Mouse (Mus musculus): ENCODE measurements around the gene Edem1. TPM values are rescaled to one million over a fixed set of nuclear protein-coding genes. Genes with fewer than 3 reads are reported as not detected.

The Edem1 gene
- polyA plus RNA-seq, 1 experiment from 2014 or later, result 5.3 TPM

DNA sequence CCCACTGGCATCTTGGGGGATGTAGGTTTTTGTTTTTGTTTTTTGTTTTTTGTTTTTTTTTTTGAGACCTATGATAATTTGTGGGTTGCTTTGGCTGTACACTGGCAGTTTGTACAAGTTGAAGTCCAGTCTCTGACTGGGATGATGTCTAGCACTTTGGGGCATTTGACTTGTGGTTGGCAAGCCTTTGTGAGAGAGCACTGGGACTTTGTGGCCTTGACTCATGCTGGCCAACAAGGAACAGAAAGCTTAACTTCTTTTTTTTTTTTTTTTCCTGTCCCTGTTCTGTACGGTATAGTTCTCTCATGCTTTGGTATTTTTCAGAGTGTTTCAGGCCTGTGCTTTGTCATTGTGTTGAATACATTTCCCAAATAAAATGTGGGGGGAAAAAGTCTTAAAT, 3.7 kb downstream of the Edem1 start:
- WGBS, result 81% methylated on average over 1 of the region's 1 CpGs
- H3K4me1 ChIP-seq, result peaks cover 17% of the 10 kb centered on the region
- no peak for ATAC-seq (ENCODE audit: low FRiP score)

DNA sequence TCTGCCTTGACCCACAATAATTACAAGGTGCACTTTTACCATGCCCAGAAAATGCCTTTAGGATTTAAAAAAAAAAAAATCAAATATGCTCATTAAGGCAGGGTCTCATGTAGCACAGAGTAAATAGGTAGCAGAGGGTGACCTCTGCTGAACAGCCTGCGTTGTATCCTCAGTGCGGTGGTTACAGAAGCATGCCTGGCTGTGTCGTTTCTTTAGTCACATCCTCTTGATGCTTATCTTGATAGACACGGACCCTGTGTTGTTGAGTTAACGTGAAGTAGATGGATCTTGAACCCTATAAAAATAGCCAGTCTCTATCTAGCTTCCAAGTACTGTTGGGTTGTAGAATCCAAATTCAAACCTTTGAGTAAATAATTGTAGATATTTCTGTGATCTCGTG, 4.5 kb downstream of the Edem1 start:
- H3K4me2 ChIP-seq, result no peak overlapping the region
- peaks cover 14% of the 10 kb centered on the region for H3K4me1 ChIP-seq
- no peak overlapping the region for H3K4me3 ChIP-seq (replicated peaks)
- no peaks in the 10 kb centered on the region for H3K27me3 ChIP-seq (replicated peaks)
- whole genome bisulfite sequencing, result 92% methylated on average over 6 of the region's 6 CpGs
- no peak for ATAC-seq (ENCODE audit: low FRiP score)
- no peak overlapping the region for H3K9ac ChIP-seq (replicated peaks)
- H3K9me3 ChIP-seq (replicated peaks), result no peaks in the 10 kb centered on the region
- no peak overlapping the region for H3K27ac ChIP-seq (replicated peaks)
- peaks cover 5% of the 10 kb centered on the region for H3K36me3 ChIP-seq

More for the DNA sequence above, 3.7 kb downstream of the Edem1 start:
- H3K4me2 ChIP-seq, result no peak overlapping the region
- no peaks in the 10 kb centered on the region for H3K36me3 ChIP-seq
- H3K9me3 ChIP-seq (replicated peaks), result no peaks in the 10 kb centered on the region
- no peak overlapping the region for H3K27ac ChIP-seq (replicated peaks)
- H3K4me3 ChIP-seq (replicated peaks), result no peak overlapping the region
- no peak overlapping the region for H3K9ac ChIP-seq (replicated peaks)
- no peaks in the 10 kb centered on the region for H3K27me3 ChIP-seq (replicated peaks)

DNA sequence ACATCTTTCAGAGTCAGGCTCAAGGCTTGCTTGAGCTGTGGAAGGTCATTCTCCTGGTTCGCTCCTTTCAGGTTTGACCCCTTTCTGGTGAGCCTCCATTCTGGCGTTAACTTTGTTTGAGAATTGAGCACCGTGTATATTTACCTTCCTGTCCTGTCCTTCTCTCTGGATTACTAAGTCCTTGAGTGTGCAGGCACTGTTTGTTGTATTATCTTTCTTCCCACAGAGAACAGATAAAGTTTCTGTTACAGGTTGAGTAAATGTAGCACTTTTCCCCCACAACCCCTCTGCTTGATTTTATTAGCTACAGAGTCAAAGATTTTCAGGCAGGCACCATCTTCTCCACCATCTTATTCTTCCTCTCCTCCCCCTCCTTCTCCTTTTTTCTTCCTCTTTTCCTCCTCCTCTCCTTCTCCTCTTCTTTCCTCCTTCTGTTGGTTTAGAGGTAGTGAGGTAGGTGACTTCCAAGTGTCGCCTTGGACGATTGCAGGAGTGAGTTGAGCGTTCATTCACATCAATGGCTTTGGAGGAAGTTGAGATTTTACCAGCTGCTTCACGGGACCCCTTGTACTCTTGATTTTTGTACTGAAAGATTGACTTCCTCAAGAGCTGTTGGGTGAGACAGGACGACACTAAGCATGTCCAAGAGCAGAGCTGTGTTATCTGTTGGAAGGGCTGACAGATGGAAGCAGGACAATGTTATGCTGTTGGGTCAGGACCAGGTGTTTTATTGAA, 5.7 kb downstream of the Edem1 start:
- peaks cover 11% of the 10 kb centered on the region for H3K4me1 ChIP-seq

DNA sequence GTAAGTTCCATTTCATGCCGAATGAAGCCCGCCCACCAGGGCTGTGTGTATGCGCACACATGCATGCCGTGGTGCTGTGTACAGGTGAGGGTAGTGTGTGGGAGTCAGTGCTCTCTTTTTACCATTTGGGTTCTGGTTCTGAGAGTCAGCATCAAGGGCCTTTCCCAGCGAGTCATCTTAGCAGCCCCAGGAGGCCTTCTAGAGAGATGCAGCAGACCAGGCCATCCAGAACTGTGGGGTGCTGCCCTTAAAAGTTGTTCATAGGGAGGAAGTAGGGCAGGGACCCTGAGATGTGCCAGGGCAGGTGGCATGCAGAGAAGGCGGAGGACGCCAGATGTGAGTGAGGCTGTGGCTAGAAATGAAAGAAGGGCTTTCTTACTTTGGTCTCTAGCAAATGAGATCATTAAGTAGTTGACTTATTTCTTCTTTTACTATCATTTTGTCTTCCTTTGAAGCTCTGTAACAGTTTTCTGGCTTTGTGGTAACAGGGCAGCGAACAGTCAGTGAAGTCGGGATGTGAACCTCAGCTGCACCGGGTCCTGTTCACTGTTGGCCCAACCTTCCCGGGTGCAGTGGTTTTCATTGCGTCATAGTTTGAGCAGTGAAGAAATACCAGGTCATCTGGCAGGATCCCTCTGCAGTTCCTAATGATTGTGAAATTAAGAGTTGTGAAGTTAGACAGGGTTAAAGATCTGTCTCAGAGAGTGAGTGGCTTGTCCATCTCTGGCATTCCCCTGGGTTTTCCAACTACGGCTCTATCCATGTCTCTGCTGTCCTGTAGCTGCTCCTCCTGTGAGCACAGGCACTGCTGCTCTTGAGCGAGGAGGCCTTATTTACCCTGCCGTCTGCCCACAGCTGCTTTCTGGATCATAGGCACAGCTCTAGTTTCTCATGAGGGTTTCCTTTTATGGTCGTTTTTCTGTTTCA, 7.6 kb downstream of the Edem1 start:
- Histone ChIP-seq H3K4me2 (no peak overlapping the region), H3K9ac (replicated peaks) (no peak overlapping the region), H3K27me3 (replicated peaks) (no peaks in the 10 kb centered on the region), H3K36me3 (peaks cover 14% of the 10 kb centered on the region), H3K4me1 (no peaks in the 10 kb centered on the region; the same call in 1 of the 2 replicates), H3K9me3 (replicated peaks) (no peaks in the 10 kb centered on the region), H3K27ac (replicated peaks) (no peak overlapping the region), H3K4me3 (replicated peaks) (no peak overlapping the region)
- WGBS, result 85% methylated on average over 16 of the region's 16 CpGs
- ATAC-seq (ENCODE audit: low FRiP score), result no peak

More for the DNA sequence above, 5.7 kb downstream of the Edem1 start:
- ATAC-seq (ENCODE audit: low FRiP score), result no peak
- no peaks in the 10 kb centered on the region for H3K9me3 ChIP-seq (replicated peaks)
- no peak overlapping the region for H3K4me3 ChIP-seq (replicated peaks)
- no peak overlapping the region for H3K9ac ChIP-seq (replicated peaks)
- peaks cover 6% of the 10 kb centered on the region for H3K36me3 ChIP-seq
- no peak overlapping the region for H3K4me2 ChIP-seq
- no peaks in the 10 kb centered on the region for H3K27me3 ChIP-seq (replicated peaks)
- H3K27ac ChIP-seq (replicated peaks), result no peak overlapping the region
- 93% methylated on average over 8 of the region's 8 CpGs for WGBS

DNA sequence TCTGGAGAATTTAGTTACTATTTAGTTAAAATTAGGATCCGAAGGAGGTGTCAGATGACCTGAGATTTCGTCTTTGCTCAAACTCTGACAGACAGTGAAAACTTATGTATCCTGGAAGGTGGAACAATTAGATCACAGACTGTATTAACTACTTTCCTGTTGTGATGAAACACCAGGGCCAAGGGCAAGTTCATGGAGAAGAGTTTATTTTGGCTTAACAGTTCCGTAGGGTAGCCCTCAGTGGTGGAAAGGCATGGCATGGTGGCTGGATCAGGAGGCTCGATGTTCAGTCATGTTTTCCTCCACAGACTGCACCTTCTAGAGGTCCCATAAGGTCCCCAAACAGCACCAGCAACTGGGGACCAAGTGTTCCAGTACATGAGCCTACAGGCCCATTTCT, 8.6 kb downstream of the Edem1 start:
- Histone ChIP-seq H3K9me3 (replicated peaks) (no peaks in the 10 kb centered on the region), H3K36me3 (peaks cover 17% of the 10 kb centered on the region), H3K4me1 (no peaks in the 10 kb centered on the region), H3K27me3 (replicated peaks) (no peaks in the 10 kb centered on the region), H3K4me3 (replicated peaks) (no peak overlapping the region), H3K4me2 (no peak overlapping the region), H3K27ac (replicated peaks) (no peak overlapping the region), H3K9ac (replicated peaks) (no peak overlapping the region)
- ATAC-seq (ENCODE audit: low FRiP score), result no peak
- 94% methylated on average over 4 of the region's 4 CpGs for WGBS

DNA sequence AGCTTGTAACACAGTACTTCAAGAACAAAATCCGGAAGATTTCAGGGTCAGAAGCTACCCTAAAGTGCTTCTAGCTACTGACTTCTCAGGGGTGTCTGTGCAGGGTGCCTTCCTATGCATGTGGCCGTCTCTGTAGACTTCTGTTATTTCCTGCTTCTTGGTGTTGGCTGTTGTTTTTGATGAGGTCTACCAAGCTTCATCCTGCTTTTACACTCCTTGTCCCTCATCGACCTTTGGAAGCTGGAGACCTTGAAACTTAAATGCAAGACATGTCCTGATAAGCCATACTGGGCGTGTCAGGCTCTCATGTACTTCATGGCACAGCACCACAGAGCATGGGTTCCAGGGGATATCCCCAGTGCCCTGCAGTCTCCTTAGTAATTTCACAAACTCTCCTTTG, 9.5 kb downstream of the Edem1 start:
- Histone ChIP-seq H3K36me3 (peaks cover 17% of the 10 kb centered on the region), H3K9me3 (replicated peaks) (no peaks in the 10 kb centered on the region), H3K4me2 (no peak overlapping the region), H3K4me3 (replicated peaks) (no peak overlapping the region), H3K27me3 (replicated peaks) (no peaks in the 10 kb centered on the region), H3K4me1 (no peaks in the 10 kb centered on the region), H3K27ac (replicated peaks) (no peak overlapping the region), H3K9ac (replicated peaks) (no peak overlapping the region)
- WGBS, result 91% methylated on average over 4 of the region's 4 CpGs
- no peak for ATAC-seq (ENCODE audit: low FRiP score)

DNA sequence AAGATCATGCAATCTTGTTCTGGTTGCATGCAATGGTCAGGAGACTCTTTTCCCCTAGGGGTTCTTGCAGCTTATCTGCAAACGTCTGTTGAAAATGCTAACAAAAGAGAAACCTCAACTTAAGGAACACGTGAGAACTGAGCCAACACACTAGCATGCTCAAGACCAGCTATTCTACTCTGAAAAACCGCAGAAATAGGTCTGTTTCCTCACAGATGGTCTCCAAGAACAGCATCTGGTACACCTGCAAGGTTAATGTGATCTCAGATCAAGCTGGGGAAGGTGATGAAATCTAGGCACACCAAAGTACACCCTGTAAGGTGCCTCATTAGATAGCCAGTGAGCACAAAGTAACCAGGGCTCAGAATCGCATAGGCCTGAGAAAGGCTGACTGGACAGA, 11.0 kb downstream of the Edem1 start:
- no peaks in the 10 kb centered on the region for H3K27me3 ChIP-seq (replicated peaks)
- no peak overlapping the region for H3K27ac ChIP-seq (replicated peaks)
- peaks cover 24% of the 10 kb centered on the region for H3K36me3 ChIP-seq
- H3K4me3 ChIP-seq (replicated peaks), result no peak overlapping the region
- 93% methylated on average over 4 of the region's 4 CpGs for WGBS
- no peak for ATAC-seq (ENCODE audit: low FRiP score)
- no peaks in the 10 kb centered on the region for H3K4me1 ChIP-seq
- no peaks in the 10 kb centered on the region for H3K9me3 ChIP-seq (replicated peaks)
- H3K4me2 ChIP-seq, result no peak overlapping the region
- no peak overlapping the region for H3K9ac ChIP-seq (replicated peaks)

DNA sequence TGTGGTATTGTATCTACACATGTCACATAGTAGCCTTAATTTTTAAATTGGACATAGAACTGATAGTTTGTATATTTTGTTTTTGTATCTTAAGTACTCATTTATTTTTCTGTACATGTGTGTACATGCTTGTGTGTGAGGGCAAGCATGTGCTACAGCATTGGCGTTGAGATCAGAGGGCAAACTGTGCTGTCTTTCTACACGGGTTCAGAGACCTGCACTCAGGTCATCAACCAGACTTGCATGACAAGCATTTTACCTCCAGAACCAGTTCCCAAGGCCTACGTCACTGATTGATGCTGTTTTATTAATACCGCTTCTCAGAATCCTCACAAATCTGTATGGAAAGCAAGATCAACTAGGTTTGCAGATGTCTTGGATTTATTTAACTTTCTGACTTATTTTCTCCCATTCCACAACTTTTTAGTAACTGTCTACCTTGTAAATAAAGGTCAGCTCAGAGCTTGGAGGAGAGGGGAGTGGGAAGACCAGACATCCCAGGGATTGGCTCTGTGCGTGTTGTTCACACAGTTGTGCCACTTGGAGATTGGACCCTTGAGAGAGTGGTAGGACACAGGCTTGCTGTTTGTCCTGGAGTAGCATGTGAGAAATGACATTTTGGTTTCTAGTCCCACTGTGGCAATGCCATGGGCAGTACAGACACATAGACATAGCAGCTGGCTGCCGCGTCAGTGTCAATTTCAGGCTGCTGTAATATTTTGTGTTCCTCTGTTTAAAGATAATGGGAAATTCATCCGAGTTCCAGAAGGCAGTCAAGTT, 12.6 kb downstream of the Edem1 start:
- no peaks in the 10 kb centered on the region for H3K9me3 ChIP-seq (replicated peaks)
- H3K27me3 ChIP-seq (replicated peaks), result no peaks in the 10 kb centered on the region
- H3K36me3 ChIP-seq, result peaks cover 29% of the 10 kb centered on the region
- H3K27ac ChIP-seq (replicated peaks), result no peak overlapping the region
- H3K4me3 ChIP-seq (replicated peaks), result no peak overlapping the region
- H3K4me1 ChIP-seq, result no peaks in the 10 kb centered on the region
- 97% methylated on average over 8 of the region's 8 CpGs for WGBS
- no peak overlapping the region for H3K9ac ChIP-seq (replicated peaks)
- H3K4me2 ChIP-seq, result no peak overlapping the region
- no peak for ATAC-seq (ENCODE audit: low FRiP score)

DNA sequence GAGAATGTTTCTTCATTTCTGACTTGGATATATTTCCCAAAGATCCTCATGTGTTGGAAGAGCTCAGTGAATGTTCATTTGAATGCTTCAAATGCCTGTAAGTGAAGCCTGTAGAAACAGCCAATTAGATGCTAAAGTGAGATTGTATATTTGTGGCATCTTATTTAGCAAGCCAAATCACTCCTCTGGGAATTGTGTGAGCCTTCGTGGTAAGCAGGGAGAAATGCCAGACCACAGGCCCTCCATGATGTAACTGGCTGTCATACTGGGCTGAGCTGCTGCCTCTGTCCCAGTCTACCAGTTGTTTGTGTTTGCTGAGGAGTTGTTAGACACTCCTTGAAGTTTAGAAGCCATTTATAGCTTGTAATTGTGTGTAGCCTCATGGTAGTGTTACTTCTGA, 15.2 kb downstream of the Edem1 start:
- Histone ChIP-seq H3K4me1 (no peaks in the 10 kb centered on the region), H3K36me3 (peaks cover 25% of the 10 kb centered on the region), H3K4me2 (no peak overlapping the region), H3K9me3 (replicated peaks) (no peaks in the 10 kb centered on the region), H3K9ac (replicated peaks) (no peak overlapping the region), H3K27ac (replicated peaks) (no peak overlapping the region), H3K27me3 (replicated peaks) (no peaks in the 10 kb centered on the region), H3K4me3 (replicated peaks) (no peak overlapping the region)
- no peak for ATAC-seq (ENCODE audit: low FRiP score)
- WGBS, result 20% methylated on average over 1 of the region's 1 CpGs

DNA sequence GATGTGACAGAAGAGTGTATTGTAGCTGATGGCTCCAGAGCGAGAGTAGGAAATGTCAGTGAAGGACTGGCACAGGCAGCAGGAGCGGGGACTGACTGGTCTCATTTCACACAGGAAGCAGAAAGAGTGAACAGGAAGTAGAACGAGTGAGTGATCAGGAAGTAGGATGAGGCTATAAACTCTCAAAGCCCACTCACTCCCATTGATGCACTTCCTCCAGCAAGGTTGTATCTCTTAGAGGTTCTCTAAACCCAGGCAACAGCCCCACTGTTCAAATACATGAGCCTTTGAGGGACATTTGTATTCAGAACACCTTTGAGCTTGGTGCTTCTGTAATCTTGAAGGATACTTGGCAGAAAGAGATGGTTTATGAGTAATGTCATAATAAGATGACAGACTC, 15.7 kb downstream of the Edem1 start:
- peaks cover 28% of the 10 kb centered on the region for H3K36me3 ChIP-seq
- no peak overlapping the region for H3K9ac ChIP-seq (replicated peaks)
- no peaks in the 10 kb centered on the region for H3K4me1 ChIP-seq
- no peak overlapping the region for H3K27ac ChIP-seq (replicated peaks)
- WGBS, result 79% methylated on average over 3 of the region's 3 CpGs
- no peak overlapping the region for H3K4me3 ChIP-seq (replicated peaks)
- no peaks in the 10 kb centered on the region for H3K27me3 ChIP-seq (replicated peaks)
- no peak for ATAC-seq (ENCODE audit: low FRiP score)
- H3K9me3 ChIP-seq (replicated peaks), result no peaks in the 10 kb centered on the region
- H3K4me2 ChIP-seq, result no peak overlapping the region

DNA sequence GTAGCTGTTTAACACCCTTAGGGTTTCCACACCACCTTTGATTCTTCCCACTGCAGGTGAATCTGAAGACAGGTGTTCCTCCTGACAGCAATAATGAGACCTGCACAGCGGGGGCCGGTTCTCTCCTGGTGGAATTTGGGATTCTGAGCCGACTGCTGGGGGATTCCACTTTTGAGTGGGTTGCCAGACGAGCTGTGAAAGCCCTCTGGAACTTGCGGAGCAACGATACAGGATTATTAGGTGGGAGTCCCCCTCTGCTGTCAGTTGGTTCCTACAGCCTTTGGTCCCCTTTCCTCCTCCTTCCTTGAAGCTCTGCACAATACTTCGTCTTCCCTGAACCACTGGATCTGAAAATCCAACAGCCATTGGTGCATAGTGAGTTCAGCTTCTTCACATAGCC, 16.3 kb downstream of the Edem1 start:
- no peaks in the 10 kb centered on the region for H3K4me1 ChIP-seq
- ATAC-seq (ENCODE audit: low FRiP score), result peak; percentile 11; the same call in 1 of the 2 replicates
- H3K27ac ChIP-seq (replicated peaks), result no peak overlapping the region
- H3K9me3 ChIP-seq (replicated peaks), result no peaks in the 10 kb centered on the region
- H3K27me3 ChIP-seq (replicated peaks), result no peaks in the 10 kb centered on the region
- no peak overlapping the region for H3K4me2 ChIP-seq
- WGBS, result 85% methylated on average over 7 of the region's 7 CpGs
- peaks cover 26% of the 10 kb centered on the region for H3K36me3 ChIP-seq
- H3K4me3 ChIP-seq (replicated peaks), result no peak overlapping the region
- H3K9ac ChIP-seq (replicated peaks), result no peak overlapping the region

Measured in neural tube, embryonic 15.5 days (tissue).